Mouse (Mus musculus): ENCODE measurements around the gene Wdr18. TPM values are rescaled to one million over a fixed set of nuclear protein-coding genes. Genes with fewer than 3 reads are reported as not detected.

The Wdr18 gene
- polyA plus RNA-seq, 1 experiment from 2014 or later = 97.6 TPM

- H3K4me3 ChIP-seq (ENCODE audit: low read depth, low read length) = no peak overlapping the region
- WGBS (ENCODE audit: insufficient replicate concordance) = 85% methylated on average over 5 of the region's 5 CpGs
- no peaks in the 10 kb centered on the region for H3K9me3 ChIP-seq (replicated peaks; ENCODE audit: control insufficient read depth, low read length)
- no peak overlapping the region for H3K4me2 ChIP-seq
- H3K27me3 ChIP-seq (ENCODE audit: control insufficient read depth, insufficient read depth, low read length) = peaks cover 13% of the 10 kb centered on the region
- no peak for ATAC-seq (replicated peaks; ENCODE audit: insufficient number of reproducible peaks, low FRiP score, low TSS enrichment)
- no peak overlapping the region for H3K9ac ChIP-seq (ENCODE audit: low read depth, low read length)
- H3K4me1 ChIP-seq (ENCODE audit: control insufficient read depth, insufficient read depth, low read length) = peaks cover 9% of the 10 kb centered on the region
- H3K36me3 ChIP-seq (ENCODE audit: control insufficient read depth, insufficient read depth, low read length) = peaks cover 32% of the 10 kb centered on the region
- H3K27ac ChIP-seq (ENCODE audit: low read depth, low read length) = no peak overlapping the region
Observed at GRCm38 (mm10) chr10:79965325-79965724, 5.4 kb downstream of the Wdr18 start.

GRCm38 (mm10) chr10:79966886-79967400, 7.0 kb downstream of the Wdr18 start:
- H3K4me1 ChIP-seq (ENCODE audit: control insufficient read depth, insufficient read depth, low read length) = peaks cover 8% of the 10 kb centered on the region
- no peaks in the 10 kb centered on the region for H3K9me3 ChIP-seq (replicated peaks; ENCODE audit: control insufficient read depth, low read length)
- H3K27me3 ChIP-seq (ENCODE audit: control insufficient read depth, insufficient read depth, low read length) = peaks cover 29% of the 10 kb centered on the region
- no peak overlapping the region for H3K9ac ChIP-seq (ENCODE audit: low read depth, low read length)
- H3K4me2 ChIP-seq = no peak overlapping the region
- no peak overlapping the region for H3K27ac ChIP-seq (ENCODE audit: low read depth, low read length)
- WGBS (ENCODE audit: insufficient replicate concordance) = 87% methylated on average over 5 of the region's 5 CpGs
- H3K36me3 ChIP-seq (ENCODE audit: control insufficient read depth, insufficient read depth, low read length) = peaks cover 32% of the 10 kb centered on the region
- no peak overlapping the region for H3K4me3 ChIP-seq (ENCODE audit: low read depth, low read length)
- ATAC-seq (replicated peaks; ENCODE audit: insufficient number of reproducible peaks, low FRiP score, low TSS enrichment) = no peak

- no peak overlapping the region for H3K4me3 ChIP-seq (ENCODE audit: low read depth, low read length)
- WGBS (ENCODE audit: insufficient replicate concordance) = 94% methylated on average over 1 of the region's 1 CpGs
- no peaks in the 10 kb centered on the region for H3K9me3 ChIP-seq (replicated peaks; ENCODE audit: control insufficient read depth, low read length)
- H3K27me3 ChIP-seq (ENCODE audit: control insufficient read depth, insufficient read depth, low read length) = peaks cover 36% of the 10 kb centered on the region
- H3K4me2 ChIP-seq = no peak overlapping the region
- H3K4me1 ChIP-seq (ENCODE audit: control insufficient read depth, insufficient read depth, low read length) = peaks cover 8% of the 10 kb centered on the region
- H3K9ac ChIP-seq (ENCODE audit: low read depth, low read length) = no peak overlapping the region; the same call in 1 of the 2 replicates
- H3K36me3 ChIP-seq (ENCODE audit: control insufficient read depth, insufficient read depth, low read length) = peaks cover 29% of the 10 kb centered on the region
- no peak overlapping the region for H3K27ac ChIP-seq (ENCODE audit: low read depth, low read length)
- ATAC-seq (replicated peaks; ENCODE audit: insufficient number of reproducible peaks, low FRiP score, low TSS enrichment) = no peak
Observed at GRCm38 (mm10) chr10:79968181-79968580, 8.2 kb downstream of the Wdr18 start.

GRCm38 (mm10) chr10:79969124-79969568, 9.2 kb downstream of the Wdr18 start:
- H3K4me2 ChIP-seq = no peak overlapping the region
- 14% methylated on average over 3 of the region's 3 CpGs for WGBS (ENCODE audit: insufficient replicate concordance)
- no peaks in the 10 kb centered on the region for H3K9me3 ChIP-seq (replicated peaks; ENCODE audit: control insufficient read depth, low read length)
- H3K27me3 ChIP-seq (ENCODE audit: control insufficient read depth, insufficient read depth, low read length) = peaks cover 39% of the 10 kb centered on the region
- H3K36me3 ChIP-seq (ENCODE audit: control insufficient read depth, insufficient read depth, low read length) = peaks cover 29% of the 10 kb centered on the region
- H3K27ac ChIP-seq (ENCODE audit: low read depth, low read length) = no peak overlapping the region
- no peak overlapping the region for H3K9ac ChIP-seq (ENCODE audit: low read depth, low read length)
- ATAC-seq (replicated peaks; ENCODE audit: insufficient number of reproducible peaks, low FRiP score, low TSS enrichment) = no peak
- H3K4me3 ChIP-seq (ENCODE audit: low read depth, low read length) = no peak overlapping the region
- H3K4me1 ChIP-seq (ENCODE audit: control insufficient read depth, insufficient read depth, low read length) = peaks cover 8% of the 10 kb centered on the region

GRCm38 (mm10) chr10:79970415-79971182, 10.6 kb downstream of the Wdr18 start, which contains the start of gene Grin3b:
Gene Grin3b, plus strand, starts transcription at chr10:79970715.
- H3K36me3 ChIP-seq (ENCODE audit: control insufficient read depth, insufficient read depth, low read length) = peaks cover 31% of the 10 kb centered on the region

GRCm38 (mm10) chr10:79971183-79971497, 11.2 kb downstream of the Wdr18 start:
- WGBS (ENCODE audit: insufficient replicate concordance) = 5% methylated on average over 21 of the region's 21 CpGs
- H3K9ac ChIP-seq (ENCODE audit: low read depth, low read length) = peak overlapping the region; percentile 63
- H3K27me3 ChIP-seq (ENCODE audit: control insufficient read depth, insufficient read depth, low read length) = peaks cover 39% of the 10 kb centered on the region
- H3K27ac ChIP-seq (ENCODE audit: low read depth, low read length) = no peak overlapping the region
- no peaks in the 10 kb centered on the region for H3K9me3 ChIP-seq (replicated peaks; ENCODE audit: control insufficient read depth, low read length)
- peaks cover 31% of the 10 kb centered on the region for H3K36me3 ChIP-seq (ENCODE audit: control insufficient read depth, insufficient read depth, low read length)
- peak overlapping the region; percentile 93 for H3K4me2 ChIP-seq
- peaks cover 8% of the 10 kb centered on the region for H3K4me1 ChIP-seq (ENCODE audit: control insufficient read depth, insufficient read depth, low read length)
- peak overlapping the region; percentile 46 for H3K4me3 ChIP-seq (ENCODE audit: low read depth, low read length)
- no peak for ATAC-seq (replicated peaks; ENCODE audit: insufficient number of reproducible peaks, low FRiP score, low TSS enrichment)

More at GRCm38 (mm10) chr10:79970415-79971182, 10.6 kb downstream of the Wdr18 start, which contains the start of gene Grin3b:
- H3K27me3 ChIP-seq (ENCODE audit: control insufficient read depth, insufficient read depth, low read length) = peaks cover 39% of the 10 kb centered on the region
- H3K4me2 ChIP-seq = peak within 1 kb of the TSS; percentile 93
- no peaks in the 10 kb centered on the region for H3K9me3 ChIP-seq (replicated peaks; ENCODE audit: control insufficient read depth, low read length)
- ATAC-seq (replicated peaks; ENCODE audit: insufficient number of reproducible peaks, low FRiP score, low TSS enrichment) = no peak
- peak within 1 kb of the TSS; percentile 63 for H3K9ac ChIP-seq (ENCODE audit: low read depth, low read length)
- 8% methylated on average over 41 of the region's 47 CpGs for WGBS (ENCODE audit: insufficient replicate concordance)
- peak within 1 kb of the TSS; percentile 46 for H3K4me3 ChIP-seq (ENCODE audit: low read depth, low read length)
- H3K4me1 ChIP-seq (ENCODE audit: control insufficient read depth, insufficient read depth, low read length) = peaks cover 8% of the 10 kb centered on the region
- H3K27ac ChIP-seq (ENCODE audit: low read depth, low read length) = no peak within 1 kb of the TSS

GRCm38 (mm10) chr10:79972831-79973230, 12.9 kb downstream of the Wdr18 start:
- no peak for ATAC-seq (replicated peaks; ENCODE audit: insufficient number of reproducible peaks, low FRiP score, low TSS enrichment)
- no peak overlapping the region for H3K4me3 ChIP-seq (ENCODE audit: low read depth, low read length)
- H3K9ac ChIP-seq (ENCODE audit: low read depth, low read length) = no peak overlapping the region
- peaks cover 39% of the 10 kb centered on the region for H3K27me3 ChIP-seq (ENCODE audit: control insufficient read depth, insufficient read depth, low read length)
- peaks cover 8% of the 10 kb centered on the region for H3K4me1 ChIP-seq (ENCODE audit: control insufficient read depth, insufficient read depth, low read length)
- H3K9me3 ChIP-seq (replicated peaks; ENCODE audit: control insufficient read depth, low read length) = no peaks in the 10 kb centered on the region
- WGBS (ENCODE audit: insufficient replicate concordance) = 49% methylated on average over 14 of the region's 14 CpGs
- peak overlapping the region; percentile 9; the same call in 1 of the 2 replicates for H3K4me2 ChIP-seq
- no peak overlapping the region for H3K27ac ChIP-seq (ENCODE audit: low read depth, low read length)
- peaks cover 31% of the 10 kb centered on the region for H3K36me3 ChIP-seq (ENCODE audit: control insufficient read depth, insufficient read depth, low read length)

GRCm38 (mm10) chr10:79974087-79974486, 14.1 kb downstream of the Wdr18 start:
- 87% methylated on average over 21 of the region's 21 CpGs for WGBS (ENCODE audit: insufficient replicate concordance)
- peaks cover 39% of the 10 kb centered on the region for H3K36me3 ChIP-seq (ENCODE audit: control insufficient read depth, insufficient read depth, low read length)

More at GRCm38 (mm10) chr10:79974087-79974486, 14.1 kb downstream of the Wdr18 start:
- Histone ChIP-seq H3K9me3 (replicated peaks; ENCODE audit: control insufficient read depth, low read length) (no peaks in the 10 kb centered on the region), H3K9ac (ENCODE audit: low read depth, low read length) (no peak overlapping the region), H3K4me1 (ENCODE audit: control insufficient read depth, insufficient read depth, low read length) (peaks cover 8% of the 10 kb centered on the region), H3K27me3 (ENCODE audit: control insufficient read depth, insufficient read depth, low read length) (peaks cover 36% of the 10 kb centered on the region), H3K4me2 (no peak overlapping the region), H3K4me3 (ENCODE audit: low read depth, low read length) (no peak overlapping the region), H3K27ac (ENCODE audit: low read depth, low read length) (no peak overlapping the region)
- ATAC-seq (replicated peaks; ENCODE audit: insufficient number of reproducible peaks, low FRiP score, low TSS enrichment) = no peak
